Comparison of ENCODE assay signal across 8 mouse cellular contexts in the genomic region with DNA sequence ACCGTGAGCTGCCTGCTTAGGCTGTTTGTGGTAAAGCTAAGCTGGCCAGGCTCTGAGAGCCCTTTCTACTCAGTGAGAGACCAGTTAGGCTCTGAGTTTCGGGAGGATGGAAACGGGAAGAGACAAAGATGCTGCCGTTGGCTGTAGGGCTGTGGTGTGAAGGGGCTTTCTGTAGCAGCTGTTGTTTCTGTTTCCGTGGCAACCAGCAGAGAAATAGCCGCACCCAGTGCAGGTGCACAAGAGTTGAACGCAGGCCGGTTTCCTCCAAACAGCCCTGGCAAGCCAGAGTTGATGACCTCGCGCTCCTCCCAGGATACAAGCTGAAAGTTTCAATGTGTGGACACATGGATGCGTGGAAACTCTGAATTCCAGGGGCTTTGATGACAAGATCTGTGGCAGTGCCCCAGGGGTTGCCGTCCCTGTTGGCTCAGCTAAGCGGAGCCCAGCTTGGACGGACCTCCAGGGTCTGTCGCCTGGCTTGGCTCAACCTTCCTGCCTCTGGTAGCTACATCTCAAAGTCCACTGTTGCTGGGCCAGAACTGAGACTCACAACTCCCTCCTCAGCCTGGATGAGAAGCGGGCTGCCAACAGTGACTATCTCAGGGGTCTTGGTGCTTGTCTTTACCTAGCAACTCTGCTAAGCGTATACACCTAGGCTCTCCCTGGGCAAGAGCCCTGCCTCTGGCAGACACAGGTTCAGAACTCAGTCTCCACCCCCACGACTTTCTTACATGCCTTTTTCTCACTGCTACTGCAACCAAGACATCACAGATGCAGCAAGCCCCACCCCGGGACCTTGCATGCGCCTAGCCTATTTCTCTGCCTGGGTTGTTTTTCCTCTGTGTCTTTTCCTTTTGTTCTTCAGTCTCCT.
DNase-seq lines count a peak whose midpoint lies in the region; ATAC-seq and TF ChIP-seq lines count a peak whose summit lies in the region.

No protein-coding gene starts in this region.

- peak overlapping the region; percentile 38 for H3K27ac ChIP-seq in CH12.LX (ENCODE audit: insufficient read depth, low read depth)
- peak overlapping the region; percentile 73 for H3K27ac ChIP-seq in brown adipose tissue, adult 24 weeks (replicated peaks; ENCODE audit: low read depth, low read length)
- no peak overlapping the region for H3K27ac ChIP-seq in kidney, adult 2 months (ENCODE audit: insufficient read depth, low read depth, low read length)
- no peak overlapping the region for H3K27ac ChIP-seq in midbrain, embryonic 12.5 days (replicated peaks)
- H3K27ac ChIP-seq in stomach, embryonic 15.5 days, result no peak overlapping the region

- H3K27me3 ChIP-seq in CH12.LX (replicated peaks), result no peaks in the 10 kb centered on the region
- H3K27me3 ChIP-seq in kidney, adult 2 months (replicated peaks; ENCODE audit: control insufficient read depth, insufficient read depth, low read length), result no peaks in the 10 kb centered on the region
- no peaks in the 10 kb centered on the region for H3K27me3 ChIP-seq in midbrain, embryonic 12.5 days
- no peaks in the 10 kb centered on the region for H3K27me3 ChIP-seq in stomach, embryonic 15.5 days (replicated peaks)

- WGBS in kidney, adult 2 months, result 55% methylated on average over 20 of the region's 20 CpGs
- 45% methylated on average over 20 of the region's 20 CpGs for WGBS in midbrain, embryonic 12.5 days
- 47% methylated on average over 20 of the region's 20 CpGs for WGBS in stomach, embryonic 15.5 days

- peaks cover 30 to 71% of the 10 kb centered on the region in 2 experiments for H3K4me1 ChIP-seq in CH12.LX (ENCODE audit: control insufficient read depth in 1 of 2, insufficient read depth in 2 of 2)
- H3K4me1 ChIP-seq in brown adipose tissue, adult 24 weeks (ENCODE audit: control insufficient read depth, insufficient read depth, insufficient read length, low read length), result peaks cover 36% of the 10 kb centered on the region
- H3K4me1 ChIP-seq in kidney, adult 2 months (ENCODE audit: control insufficient read depth, insufficient read depth, low read length), result 0 out of 2 replicates have a peak, but pooled peaks cover 2% of the 10 kb centered on the region
- peaks cover 24% of the 10 kb centered on the region for H3K4me1 ChIP-seq in midbrain, embryonic 12.5 days
- peaks cover 25% of the 10 kb centered on the region for H3K4me1 ChIP-seq in stomach, embryonic 15.5 days

- H3K4me3 ChIP-seq in CH12.LX (replicated peaks in 1 of 3; ENCODE audit: low read depth in 2 of 3, low read length in 2 of 3, poor library complexity in 1 of 3), result peak overlapping the region in 1 of 3 experiments; percentile 10
- no peak overlapping the region for H3K4me3 ChIP-seq in brown adipose tissue, adult 24 weeks (ENCODE audit: insufficient read depth, low read depth, low read length)
- no peak overlapping the region for H3K4me3 ChIP-seq in kidney, adult 2 months (ENCODE audit: insufficient read depth, low read depth, low read length)
- H3K4me3 ChIP-seq in midbrain, embryonic 12.5 days, result no peak overlapping the region
- H3K4me3 ChIP-seq in stomach, embryonic 15.5 days (replicated peaks), result no peak overlapping the region

- in situ Hi-C loops in CH12.LX (cut with MboI; ENCODE audit: low pct_ligation_motif_present, low pct_unique_long_range_greater_than_20kb, low sequenced_read_pairs), result no loop called here

- no peaks in the 10 kb centered on the region for H3K36me3 ChIP-seq in CH12.LX (replicated peaks in 1 of 2; ENCODE audit: control insufficient read depth in 1 of 2, insufficient read depth in 1 of 2, low read length in 1 of 2)
- no peaks in the 10 kb centered on the region for H3K36me3 ChIP-seq in kidney, adult 2 months (ENCODE audit: control insufficient read depth, insufficient read depth, low read length)
- H3K36me3 ChIP-seq in midbrain, embryonic 12.5 days, result no peaks in the 10 kb centered on the region
- H3K36me3 ChIP-seq in stomach, embryonic 15.5 days, result no peaks in the 10 kb centered on the region

- TF ChIP-seq CTCF in CH12.LX (conservative IDR thresholded peaks at IDR 0.05 in 1 of 2, IDR thresholded peaks at IDR 0.05 in 1 of 2; ENCODE audit: low read depth in 2 of 2, low read length in 2 of 2), result no peak
- no peak for TF ChIP-seq CTCF in kidney, adult 2 months (conservative IDR thresholded peaks at IDR 0.05; ENCODE audit: insufficient read depth, insufficient read length, low read depth, low read length)

- no peaks in the 10 kb centered on the region for H3K79me2 ChIP-seq in CH12.LX (replicated peaks; ENCODE audit: control insufficient read depth, extremely low read depth, insufficient read depth, poor library complexity, severe bottlenecking)

- peak; percentile 95 for DNase-seq in CH12.LX (ENCODE audit: extremely low read depth)
- peak; percentile 44 for DNase-seq in kidney, adult 2 months
- no peak for DNase-seq in left cerebral cortex, adult 9 months (ENCODE audit: low spot score in 2 of 2)
- no peak for DNase-seq in frontal cortex, postnatal 25 days (ENCODE audit: low spot score in 2 of 2)

- TF ChIP-seq POLR2A in CH12.LX (IDR thresholded peaks at IDR 0.05; ENCODE audit: low read depth, low read length), result no peak
- no peak for TF ChIP-seq POLR2A in kidney, adult 2 months (IDR thresholded peaks at IDR 0.05; ENCODE audit: low read depth, low read length)

- dilution Hi-C loops in CH12.LX (cut with MboI; ENCODE audit: extremely low pct_ligation_motif_present, extremely low pct_unique_long_range_greater_than_20kb, low sequenced_read_pairs), result no loop called here

- no peak overlapping the region for H3K9ac ChIP-seq in CH12.LX (ENCODE audit: insufficient read depth, low read depth)
- no peak overlapping the region for H3K9ac ChIP-seq in midbrain, embryonic 12.5 days (replicated peaks)
- no peak overlapping the region for H3K9ac ChIP-seq in stomach, embryonic 15.5 days

- TF ChIP-seq RAD21 in CH12.LX (IDR thresholded peaks at IDR 0.05; ENCODE audit: low read depth, low read length), result no peak; the same call in none of the 2 replicates

- peak; percentile 77 for ATAC-seq in granulocyte monocyte progenitor cell, adult 5-6 weeks (replicated peaks; ENCODE audit: poor library complexity, severe bottlenecking)
- peak; percentile 61 for ATAC-seq in midbrain, embryonic 12.5 days (ENCODE audit: low FRiP score, low read depth)
- peak; percentile 38; the same call in 1 of the 2 replicates for ATAC-seq in stomach, embryonic 15.5 days (ENCODE audit: insufficient read depth, low FRiP score, low read depth)

- H3K4me2 ChIP-seq in CH12.LX (ENCODE audit: insufficient read depth, low read depth, poor library complexity, severe bottlenecking), result peak overlapping the region; percentile 65
- no peak overlapping the region; the same call in 1 of the 2 replicates for H3K4me2 ChIP-seq in midbrain, embryonic 12.5 days (replicated peaks)
- H3K4me2 ChIP-seq in stomach, embryonic 15.5 days, result no peak overlapping the region

- no peaks in the 10 kb centered on the region for H3K9me3 ChIP-seq in CH12.LX (replicated peaks; ENCODE audit: low read length)
- no peaks in the 10 kb centered on the region for H3K9me3 ChIP-seq in midbrain, embryonic 12.5 days
- H3K9me3 ChIP-seq in stomach, embryonic 15.5 days, result no peaks in the 10 kb centered on the region

- peak; percentile 83 for TF ChIP-seq EP300 in CH12.LX (IDR thresholded peaks at IDR 0.05; ENCODE audit: low read length)

TF ChIP-seq in CH12.LX, 34 proteins besides CTCF, POLR2A, EP300 and RAD21 (continues in another document):
- TF ChIP-seq SMC3 (IDR thresholded peaks at IDR 0.05; ENCODE audit: low read depth, low read length), result no peak
- no peak for TF ChIP-seq UBTF (IDR thresholded peaks at IDR 0.05; ENCODE audit: low read depth, low read length)
- no peak for TF ChIP-seq MAZ (IDR thresholded peaks at IDR 0.05; ENCODE audit: low read depth, low read length)
- TF ChIP-seq JUN (IDR thresholded peaks at IDR 0.05; ENCODE audit: insufficient read depth, low read depth, low read length), result no peak
- TF ChIP-seq ZNF384 (IDR thresholded peaks at IDR 0.05; ENCODE audit: low read depth, low read length), result no peak
- TF ChIP-seq CHD1 (IDR thresholded peaks at IDR 0.05; ENCODE audit: low read depth, low read length), result no peak
- no peak for TF ChIP-seq GABPA (IDR thresholded peaks at IDR 0.05; ENCODE audit: insufficient replicate concordance, low read depth, low read length)
- TF ChIP-seq MEF2A (IDR thresholded peaks at IDR 0.05; ENCODE audit: borderline replicate concordance, low read depth, low read length), result 0 out of 2 replicates have a peak, but pooled peaks have one; percentile 17
- TF ChIP-seq POLR2AphosphoS2 (IDR thresholded peaks at IDR 0.05; ENCODE audit: low read depth, low read length), result no peak
- no peak for TF ChIP-seq KAT2A (IDR thresholded peaks at IDR 0.05; ENCODE audit: insufficient replicate concordance, low read length)
- no peak for TF ChIP-seq JUND (conservative IDR thresholded peaks at IDR 0.05; ENCODE audit: low read depth, low read length)
- no peak for TF ChIP-seq TBP (conservative IDR thresholded peaks at IDR 0.05; ENCODE audit: low read depth, low read length)
- no peak for TF ChIP-seq CHD2 (IDR thresholded peaks at IDR 0.05; ENCODE audit: low read length)
- no peak; the same call in 1 of the 2 replicates for TF ChIP-seq NELFE (IDR thresholded peaks at IDR 0.05; ENCODE audit: low read depth, low read length)
- TF ChIP-seq E2F4 (IDR thresholded peaks at IDR 0.05; ENCODE audit: insufficient replicate concordance, low read depth, low read length), result no peak
- TF ChIP-seq TCF12 (IDR thresholded peaks at IDR 0.05; ENCODE audit: low read depth, low read length), result peak; percentile 94
- TF ChIP-seq MAFK (IDR thresholded peaks at IDR 0.05; ENCODE audit: insufficient replicate concordance, low read length), result no peak
- peak; percentile 63; the same call in 1 of the 2 replicates for TF ChIP-seq MAX (IDR thresholded peaks at IDR 0.05; ENCODE audit: low read length)
- peak; percentile 50 for TF ChIP-seq BHLHE40 (IDR thresholded peaks at IDR 0.05; ENCODE audit: low read depth, low read length)
- TF ChIP-seq MXI1 (IDR thresholded peaks at IDR 0.05; ENCODE audit: low read depth, low read length), result peak; percentile 68
- TF ChIP-seq ZC3H11A (IDR thresholded peaks at IDR 0.05; ENCODE audit: low read depth, low read length), result no peak
- TF ChIP-seq IRF4 (IDR thresholded peaks at IDR 0.05; ENCODE audit: low read depth, low read length), result peak; percentile 82
- no peak for TF ChIP-seq USF2 (conservative IDR thresholded peaks at IDR 0.05; ENCODE audit: low read depth, low read length)
- TF ChIP-seq SIN3A (IDR thresholded peaks at IDR 0.05; ENCODE audit: low read length), result peak; percentile 53
- no peak for TF ChIP-seq ELF1 (IDR thresholded peaks at IDR 0.05; ENCODE audit: low read depth, low read length)
- TF ChIP-seq PAX5 (IDR thresholded peaks at IDR 0.05; ENCODE audit: low read length), result no peak
- TF ChIP-seq RCOR1 (conservative IDR thresholded peaks at IDR 0.05; ENCODE audit: low read depth, low read length), result no peak
- no peak for TF ChIP-seq HCFC1 (IDR thresholded peaks at IDR 0.05; ENCODE audit: low read depth, low read length)
- TF ChIP-seq ETS1 (conservative IDR thresholded peaks at IDR 0.05; ENCODE audit: low read depth, low read length), result peak; percentile 66

Comparison
In these comparisons a context has a peak if more than half of its experiments do, and no peak if none do; other contexts are left out.
1. DNase-seq: peak in CH12.LX (single experiment) and kidney, adult 2 months (single experiment); none in left cerebral cortex, adult 9 months (0 of 2) and frontal cortex, postnatal 25 days (0 of 2).
2. H3K27ac ChIP-seq: peak in CH12.LX (single experiment) and brown adipose tissue, adult 24 weeks (single experiment); none in kidney, adult 2 months (single experiment), midbrain, embryonic 12.5 days (single experiment) and stomach, embryonic 15.5 days (single experiment).
3. Peak in every context shown above with its lines, with median percentiles within 50 percentile points of each other: ATAC-seq.